Mouse (Mus musculus) hindbrain, embryonic 14.5 days (tissue): ENCODE data around the gene Foxp1. TPM values are rescaled to one million over a fixed set of nuclear protein-coding genes. Genes with fewer than 3 reads are reported as not detected.
A peak's percentile ranks its signal among the peaks of the same experiment; 100 is the strongest.

Experiments used
- ATAC-seq: fragments of 200-750 bp; cut with Nextera tagmentation; 2 replicates; pipeline ENCODE4 v1.8.0; 2017; ENCODE audit warnings: moderate number of reproducible peaks, mild to moderate bottlenecking, moderate TSS enrichment, moderate library complexity; ENCODE audit not compliant: low FRiP score
- DNase-seq: peaks from one replicate; pipeline ENCODE4 v3.0.0-alpha.2; 2015; ENCODE audit warnings: low spot score
- H3K27ac ChIP-seq: fragments of 300-500 bp; sonication (generic); 2 replicates; pipeline ENCODE4 v1.5.1; 2014; ENCODE audit warnings: mild to moderate bottlenecking, moderate library complexity
- H3K27me3 ChIP-seq: fragments of 300-500 bp; sonication (generic); 2 replicates; pipeline ENCODE4 v1.6.1; 2014; ENCODE audit warnings: mild to moderate bottlenecking, low read length, mixed read lengths; ENCODE audit not compliant: control insufficient read depth, insufficient read depth
- H3K36me3 ChIP-seq: fragments of 300-500 bp; sonication (generic); replicated peaks from 2 replicates; pipeline ENCODE4 v1.6.1; 2014; ENCODE audit not compliant: control insufficient read depth, insufficient read depth
- H3K4me1 ChIP-seq: fragments of 300-500 bp; sonication (generic); replicated peaks from 2 replicates; pipeline ENCODE4 v1.6.1; 2014; ENCODE audit warnings: antibody characterized with exemption, low read length, mixed read lengths; ENCODE audit not compliant: control insufficient read depth, insufficient read depth
- H3K4me2 ChIP-seq: fragments of 300-500 bp; sonication (generic); replicated peaks from 2 replicates; pipeline ENCODE4 v1.6.1; 2014; ENCODE audit warnings: mild to moderate bottlenecking, moderate library complexity
- H3K4me3 ChIP-seq: fragments of 300-500 bp; sonication (generic); replicated peaks from 2 replicates; pipeline ENCODE4 v1.5.1; 2014; ENCODE audit warnings: mild to moderate bottlenecking, low read length
- H3K9ac ChIP-seq: fragments of 300-500 bp; sonication (generic); 2 replicates; pipeline ENCODE4 v1.6.1; 2014
- H3K9me3 ChIP-seq: fragments of 300-500 bp; sonication (generic); 2 replicates; pipeline ENCODE4 v1.6.1; 2016; ENCODE audit warnings: low read length; ENCODE audit not compliant: control insufficient read depth
- WGBS: fragments of 180-500 bp; shearing (Covaris S2); extraction: QIAGEN DNeasy Blood & Tissue Kit; methylation state at CpG from one replicate; pipeline ENCODE4 v1.1.7; 2014; 5-methylcytosine and 5-hydroxymethylcytosine counted together
- polyA plus RNA-seq: library from polyadenylated mRNA; unstranded; fragments of >200 nt; fragmentation: Nextera tagmentation; extraction: Ambion mirVana; gene quantifications from 2 replicates; pipeline ENCODE4 v1.2.1, GENCODE M21; 2014

Gene Foxp1
- polyA plus RNA-seq, 1 experiment from 2014 or later: 68.3 TPM

DNA sequence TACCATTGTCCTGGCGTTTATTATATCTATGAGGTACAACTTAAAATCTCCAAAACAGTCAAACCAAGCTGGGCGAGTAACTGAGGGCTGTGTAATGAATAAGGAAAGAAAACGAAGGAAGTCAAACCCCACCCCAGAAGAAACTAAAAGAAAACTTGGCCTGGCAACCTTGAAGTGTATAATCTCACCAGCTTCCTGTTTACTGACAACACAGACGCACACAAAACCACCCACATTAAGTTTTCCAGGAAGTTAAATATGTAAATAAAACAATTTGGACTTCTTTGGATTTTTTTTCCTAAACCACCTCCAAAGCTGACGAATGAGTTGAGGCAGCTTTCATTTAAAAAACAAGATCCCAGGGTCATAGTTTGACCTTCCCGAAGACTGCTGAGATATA, 18.1 kb upstream of the Foxp1 start:
- Histone ChIP-seq H3K4me1 (no peaks in the 10 kb centered on the region), H3K27ac (no peak overlapping the region), H3K9ac (no peak overlapping the region), H3K36me3 (no peaks in the 10 kb centered on the region), H3K9me3 (no peaks in the 10 kb centered on the region), H3K4me2 (no peak overlapping the region), H3K4me3 (no peak overlapping the region), H3K27me3 (no peaks in the 10 kb centered on the region)
- 76% methylated on average over 6 of the region's 6 CpGs for WGBS
- ATAC-seq (no peak), DNase-seq (no peak)

DNA sequence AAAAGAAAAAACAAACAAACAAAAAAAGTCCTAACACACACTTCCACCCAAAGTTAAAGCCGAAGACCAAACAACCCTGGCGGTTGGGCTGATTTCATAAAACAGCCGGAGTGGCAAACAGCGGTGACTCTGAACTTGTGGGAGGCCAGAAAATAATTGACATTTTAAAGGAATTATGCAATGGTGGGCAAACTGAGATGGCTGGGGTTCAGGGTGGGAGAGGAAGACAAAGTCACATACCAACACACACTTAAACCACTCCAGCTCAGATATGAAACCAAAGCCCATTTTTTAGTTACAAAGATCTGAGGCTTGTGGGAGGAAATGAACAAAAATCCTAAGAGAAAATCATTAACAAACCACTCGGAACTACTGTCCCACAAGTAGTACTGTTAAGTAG, 17.6 kb upstream of the Foxp1 start:
- ATAC-seq: no peak
- H3K4me1 ChIP-seq: no peaks in the 10 kb centered on the region
- no peak overlapping the region for H3K4me2 ChIP-seq
- H3K36me3 ChIP-seq: no peaks in the 10 kb centered on the region
- H3K9me3 ChIP-seq: no peaks in the 10 kb centered on the region
- no peaks in the 10 kb centered on the region for H3K27me3 ChIP-seq
- DNase-seq: no peak
- WGBS: 88% methylated on average over 5 of the region's 5 CpGs
- H3K9ac ChIP-seq: no peak overlapping the region
- no peak overlapping the region for H3K4me3 ChIP-seq
- H3K27ac ChIP-seq: no peak overlapping the region

DNA sequence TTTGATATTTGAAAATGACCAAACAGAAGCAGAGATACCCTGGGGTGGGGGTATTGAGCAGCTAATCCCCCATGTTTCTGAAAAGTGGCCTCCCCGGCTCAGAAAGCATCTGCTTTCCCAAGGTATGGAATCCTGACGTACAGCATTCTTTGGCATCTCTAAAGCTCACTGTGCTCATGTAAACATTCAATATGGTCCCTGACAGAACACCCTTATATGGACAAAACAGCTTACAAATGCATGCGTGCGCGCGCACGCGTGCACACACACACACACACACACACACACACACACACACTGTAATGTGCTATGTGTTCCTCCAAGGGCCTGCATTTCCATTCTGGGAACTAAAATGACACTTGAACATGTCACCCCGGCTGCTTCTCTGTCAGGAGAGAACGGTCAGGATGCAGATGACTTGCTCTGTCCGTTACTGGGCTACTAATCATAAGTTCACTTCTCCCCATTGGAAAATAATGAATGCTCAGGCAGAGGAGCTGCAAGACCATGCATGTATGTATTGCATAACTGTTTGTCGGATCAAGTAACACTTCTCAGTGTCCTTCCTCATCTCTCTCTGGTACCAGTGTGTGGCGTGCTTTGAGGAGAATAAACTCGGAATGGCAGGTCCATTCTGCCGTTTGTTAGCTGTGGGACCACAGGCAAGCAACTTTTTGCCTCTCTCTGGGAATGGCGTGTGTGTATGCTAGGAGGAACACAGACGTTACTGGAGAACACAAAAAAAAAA, 15.8 kb upstream of the Foxp1 start:
- Histone ChIP-seq H3K4me1 (no peaks in the 10 kb centered on the region), H3K9ac (no peak overlapping the region), H3K27ac (no peak overlapping the region), H3K4me3 (no peak overlapping the region), H3K4me2 (no peak overlapping the region), H3K27me3 (no peaks in the 10 kb centered on the region), H3K9me3 (no peaks in the 10 kb centered on the region), H3K36me3 (no peaks in the 10 kb centered on the region)
- no peak for DNase-seq
- WGBS: 88% methylated on average over 17 of the region's 17 CpGs
- ATAC-seq: no peak

DNA sequence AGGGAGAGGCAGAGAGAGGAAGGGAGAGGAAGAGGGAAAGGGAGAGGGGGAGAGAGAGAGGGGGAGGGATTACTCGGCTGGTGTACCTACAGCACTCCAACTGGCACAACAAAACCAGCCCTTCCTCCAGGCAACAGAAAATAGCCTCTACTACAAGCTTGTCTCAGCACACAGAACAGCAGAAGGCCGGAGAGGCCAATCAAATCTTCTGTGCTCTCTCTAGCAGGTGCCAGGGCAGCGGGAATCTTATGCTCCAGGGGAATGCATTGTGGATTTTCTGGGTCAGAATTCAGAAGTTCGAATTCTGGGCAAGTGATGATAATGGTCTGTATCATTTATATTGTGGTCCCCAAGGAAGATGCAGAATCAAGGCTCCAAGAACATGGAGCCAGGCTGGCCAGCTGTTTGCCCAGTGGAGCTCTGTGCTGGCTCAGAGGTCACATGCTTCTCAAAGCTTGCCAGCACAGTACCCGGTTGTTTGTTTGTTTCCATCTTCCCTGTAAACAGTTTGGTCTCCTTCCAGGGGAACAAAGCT, 11.8 kb upstream of the Foxp1 start:
- H3K4me2 ChIP-seq: no peak overlapping the region
- no peaks in the 10 kb centered on the region for H3K36me3 ChIP-seq
- H3K27me3 ChIP-seq: no peaks in the 10 kb centered on the region
- no peak for DNase-seq
- no peak overlapping the region for H3K4me3 ChIP-seq
- 44% methylated on average over 5 of the region's 5 CpGs for WGBS
- no peak overlapping the region for H3K27ac ChIP-seq
- H3K9ac ChIP-seq: no peak overlapping the region
- no peak for ATAC-seq
- no peaks in the 10 kb centered on the region for H3K4me1 ChIP-seq
- H3K9me3 ChIP-seq: no peaks in the 10 kb centered on the region

DNA sequence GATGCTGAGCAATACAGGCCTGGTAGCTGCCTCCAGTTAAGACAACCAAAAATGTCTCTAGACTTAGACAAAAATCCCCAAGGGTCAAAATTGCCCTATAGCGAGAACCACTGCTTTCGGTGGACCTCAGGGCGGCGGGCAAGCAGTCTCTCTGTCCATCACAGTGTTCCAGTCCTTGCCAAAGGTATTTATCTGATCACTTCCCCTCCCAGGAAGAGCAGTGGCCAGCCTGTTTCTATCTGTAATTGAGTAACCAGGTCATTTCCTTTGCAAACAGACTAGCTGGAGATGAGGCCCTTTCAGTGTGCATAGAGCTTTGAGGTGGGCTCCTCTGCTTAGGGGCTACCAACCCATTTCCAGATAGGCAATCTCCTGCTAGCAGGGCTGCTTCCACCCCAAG, 9.9 kb upstream of the Foxp1 start:
- no peaks in the 10 kb centered on the region for H3K4me1 ChIP-seq
- no peak overlapping the region for H3K9ac ChIP-seq
- DNase-seq: no peak
- no peak overlapping the region for H3K4me3 ChIP-seq
- H3K9me3 ChIP-seq: no peaks in the 10 kb centered on the region
- H3K36me3 ChIP-seq: no peaks in the 10 kb centered on the region
- no peak overlapping the region for H3K27ac ChIP-seq
- ATAC-seq: no peak
- WGBS: 96% methylated on average over 4 of the region's 4 CpGs
- H3K4me2 ChIP-seq: no peak overlapping the region
- no peaks in the 10 kb centered on the region for H3K27me3 ChIP-seq

DNA sequence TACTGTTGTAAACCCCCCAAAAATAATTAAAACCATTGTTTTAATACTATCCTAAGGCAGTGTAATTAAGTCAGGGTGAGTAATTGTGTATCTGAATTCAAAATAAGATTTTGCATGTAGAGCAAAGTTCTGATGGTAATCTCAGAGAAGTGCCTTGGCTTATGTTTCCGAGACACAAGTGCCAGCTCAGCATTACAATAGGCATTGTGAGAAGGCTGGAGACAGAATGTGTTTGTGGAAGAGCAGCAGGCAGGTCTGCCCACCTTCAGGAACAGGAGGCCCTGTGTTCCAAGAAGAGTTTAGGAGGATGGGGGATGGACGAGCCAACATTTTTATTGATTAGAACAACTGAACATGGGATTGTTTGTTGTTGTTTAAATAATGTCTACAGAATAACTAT, 6.5 kb upstream of the Foxp1 start:
- Histone ChIP-seq H3K9me3 (no peaks in the 10 kb centered on the region), H3K4me2 (no peak overlapping the region), H3K27ac (no peak overlapping the region), H3K4me3 (no peak overlapping the region), H3K4me1 (no peaks in the 10 kb centered on the region), H3K9ac (no peak overlapping the region), H3K27me3 (no peaks in the 10 kb centered on the region), H3K36me3 (no peaks in the 10 kb centered on the region)
- ATAC-seq (no peak), DNase-seq (no peak)
- 69% methylated on average over 2 of the region's 2 CpGs for WGBS

DNA sequence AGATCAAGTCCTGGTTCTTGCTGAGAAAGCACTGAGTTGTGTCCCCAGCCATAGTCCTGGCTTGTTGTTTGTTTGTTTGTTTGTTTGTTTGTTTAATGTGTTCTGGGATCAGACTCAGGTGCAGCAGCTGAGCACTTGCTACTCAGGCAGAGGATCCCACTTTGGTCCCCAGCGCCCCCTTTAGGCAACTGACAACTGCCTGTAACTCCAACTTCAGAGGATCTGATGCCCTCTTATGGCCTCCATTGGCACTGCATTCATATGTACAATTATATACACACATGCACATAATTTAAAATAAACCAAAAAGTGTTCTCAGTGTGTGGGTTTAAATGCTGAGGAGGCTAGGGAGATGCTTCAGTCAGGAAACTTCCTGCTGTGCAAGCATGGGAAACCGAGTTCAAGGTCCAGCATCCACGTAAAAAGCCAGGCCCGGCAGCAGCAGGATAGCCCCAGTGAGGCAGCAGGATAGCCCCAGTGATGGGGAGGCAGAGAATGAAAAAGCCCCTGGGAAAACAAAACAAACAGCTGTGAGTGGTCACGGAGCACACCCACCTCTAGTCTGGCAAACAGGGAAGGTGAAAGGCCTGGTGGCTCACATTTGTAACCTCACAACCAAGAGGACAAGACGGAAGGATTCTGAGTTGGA, 5.1 kb upstream of the Foxp1 start:
- Histone ChIP-seq H3K27me3 (no peaks in the 10 kb centered on the region), H3K4me1 (no peaks in the 10 kb centered on the region), H3K9ac (no peak overlapping the region), H3K36me3 (no peaks in the 10 kb centered on the region), H3K9me3 (no peaks in the 10 kb centered on the region), H3K4me3 (no peak overlapping the region), H3K27ac (no peak overlapping the region), H3K4me2 (no peak overlapping the region)
- DNase-seq (no peak), ATAC-seq (no peak)
- 94% methylated on average over 6 of the region's 6 CpGs for WGBS

DNA sequence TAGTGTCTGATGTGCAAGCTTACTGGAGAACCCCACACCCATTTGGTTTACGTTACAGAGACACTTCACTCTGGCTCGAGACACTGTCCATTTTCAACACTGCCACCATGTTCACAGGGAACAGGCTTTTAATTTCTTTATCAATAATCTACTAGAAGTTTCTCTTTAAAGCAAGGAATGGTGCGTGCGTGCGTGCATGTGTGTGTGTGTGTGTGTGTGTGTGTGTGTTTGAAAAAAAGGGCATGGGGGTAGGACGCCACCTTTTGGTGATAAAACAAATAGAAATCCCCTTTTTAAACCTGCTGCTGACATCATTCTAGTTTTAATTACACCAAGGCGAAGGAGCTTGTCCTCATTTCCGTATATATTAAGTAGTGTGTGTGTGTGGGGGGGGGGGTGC, 2.8 kb upstream of the Foxp1 start:
- Histone ChIP-seq H3K27me3 (no peaks in the 10 kb centered on the region), H3K9ac (no peak overlapping the region), H3K4me1 (0 out of 2 replicates have a peak, but pooled peaks cover 3% of the 10 kb centered on the region), H3K36me3 (no peaks in the 10 kb centered on the region), H3K4me2 (no peak overlapping the region), H3K4me3 (no peak overlapping the region), H3K27ac (no peak overlapping the region), H3K9me3 (no peaks in the 10 kb centered on the region)
- ATAC-seq: no peak
- peak; percentile 47 for DNase-seq
- WGBS: 51% methylated on average over 8 of the region's 8 CpGs

DNA sequence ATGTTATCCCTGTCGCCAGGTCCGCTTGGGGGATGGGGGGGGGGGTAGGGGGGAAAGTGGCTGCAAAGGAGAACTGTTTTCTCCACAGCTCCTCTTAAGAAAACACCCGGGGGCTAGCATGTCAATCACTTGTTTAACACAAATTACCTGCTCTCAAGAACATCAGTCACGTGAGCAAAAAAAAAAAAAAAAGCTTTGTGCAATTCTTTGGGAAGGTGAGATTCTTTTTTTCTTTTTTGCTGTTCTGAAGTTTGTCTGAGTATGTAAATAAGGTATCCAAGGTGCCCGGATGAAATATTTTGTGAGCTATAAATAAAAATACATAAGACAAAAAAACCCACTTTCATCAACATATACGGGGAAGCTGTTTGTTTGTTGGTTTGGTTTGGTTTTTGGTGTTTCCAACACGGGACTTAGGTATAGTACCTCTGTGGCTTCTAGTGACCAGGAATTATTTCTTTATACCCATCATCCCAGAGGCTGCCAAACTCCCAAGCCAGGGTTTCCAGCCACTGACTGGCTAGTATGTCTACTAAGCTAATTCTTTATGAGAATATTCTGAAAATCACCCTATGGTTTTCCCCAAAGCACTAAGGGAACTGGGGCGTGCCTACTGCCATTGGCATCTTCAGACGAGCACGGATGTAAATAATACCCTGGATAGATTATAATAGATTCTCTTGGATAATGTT, 1.3 kb upstream of the Foxp1 start:
- DNase-seq (no peak), ATAC-seq (no peak)
- H3K4me3 ChIP-seq: peak overlapping the region; percentile 82
- H3K9ac ChIP-seq: peak overlapping the region; percentile 98
- peak overlapping the region; percentile 100 for H3K27ac ChIP-seq
- H3K9me3 ChIP-seq: no peaks in the 10 kb centered on the region
- 28% methylated on average over 10 of the region's 10 CpGs for WGBS
- H3K36me3 ChIP-seq: no peaks in the 10 kb centered on the region
- 0 out of 2 replicates have a peak, but pooled peaks cover 5% of the 10 kb centered on the region for H3K27me3 ChIP-seq
- H3K4me2 ChIP-seq: peak overlapping the region; percentile 99
- H3K4me1 ChIP-seq: 0 out of 2 replicates have a peak, but pooled peaks cover 3% of the 10 kb centered on the region
